Mouse (Mus musculus): Measurements from ENCODE around the gene Ddah1. TPM values are rescaled to one million over a fixed set of nuclear protein-coding genes. Genes with fewer than 3 reads are reported as not detected.

The Ddah1 gene
- polyA plus RNA-seq, 1 experiment from 2014 or later, result 23.9 TPM

GRCm38 (mm10) chr3:145743476-145744027 is 14.9 kb upstream of the Ddah1 start:
- 81% methylated on average over 9 of the region's 9 CpGs for WGBS
- ATAC-seq (ENCODE audit: insufficient read depth, low FRiP score, low read depth), result no peak
- Histone ChIP-seq H3K9me3 (no peaks in the 10 kb centered on the region), H3K4me3 (replicated peaks) (no peak overlapping the region), H3K27me3 (replicated peaks) (no peaks in the 10 kb centered on the region), H3K27ac (no peak overlapping the region), H3K9ac (no peak overlapping the region), H3K4me2 (no peak overlapping the region), H3K4me1 (no peaks in the 10 kb centered on the region), H3K36me3 (no peaks in the 10 kb centered on the region)

- no peak overlapping the region for H3K9ac ChIP-seq
- ATAC-seq (ENCODE audit: insufficient read depth, low FRiP score, low read depth), result no peak
- H3K9me3 ChIP-seq, result no peaks in the 10 kb centered on the region
- no peaks in the 10 kb centered on the region for H3K4me1 ChIP-seq
- H3K27me3 ChIP-seq (replicated peaks), result no peaks in the 10 kb centered on the region
- no peak overlapping the region for H3K4me2 ChIP-seq
- H3K27ac ChIP-seq, result no peak overlapping the region
- no peak overlapping the region for H3K4me3 ChIP-seq (replicated peaks)
- WGBS, result 50% methylated on average over 1 of the region's 1 CpGs
- no peaks in the 10 kb centered on the region for H3K36me3 ChIP-seq
Observed at GRCm38 (mm10) chr3:145748626-145749025, 9.8 kb upstream of the Ddah1 start.

- Histone ChIP-seq H3K4me3 (replicated peaks) (no peak overlapping the region), H3K9ac (no peak overlapping the region), H3K4me2 (no peak overlapping the region), H3K4me1 (peaks cover 13% of the 10 kb centered on the region), H3K36me3 (no peaks in the 10 kb centered on the region), H3K9me3 (no peaks in the 10 kb centered on the region), H3K27me3 (replicated peaks) (peaks cover 8% of the 10 kb centered on the region; the same call in 1 of the 2 replicates), H3K27ac (no peak overlapping the region)
- no peak for ATAC-seq (ENCODE audit: insufficient read depth, low FRiP score, low read depth)
- WGBS, result 78% methylated on average over 8 of the region's 8 CpGs
Observed at GRCm38 (mm10) chr3:145756457-145756856, 2.0 kb upstream of the Ddah1 start.

GRCm38 (mm10) chr3:145757177-145757576 is 1.3 kb upstream of the Ddah1 start:
- no peak overlapping the region for H3K4me3 ChIP-seq (replicated peaks)
- H3K27ac ChIP-seq, result no peak overlapping the region
- H3K36me3 ChIP-seq, result no peaks in the 10 kb centered on the region
- peaks cover 13% of the 10 kb centered on the region for H3K4me1 ChIP-seq
- no peak overlapping the region for H3K4me2 ChIP-seq
- 61% methylated on average over 8 of the region's 8 CpGs for WGBS
- H3K9ac ChIP-seq, result no peak overlapping the region
- H3K27me3 ChIP-seq (replicated peaks), result peaks cover 8% of the 10 kb centered on the region; the same call in 1 of the 2 replicates
- no peak for ATAC-seq (ENCODE audit: insufficient read depth, low FRiP score, low read depth)
- H3K9me3 ChIP-seq, result no peaks in the 10 kb centered on the region

- peak overlapping the region; percentile 67; the same call in 1 of the 2 replicates for H3K4me3 ChIP-seq (replicated peaks)
- H3K27me3 ChIP-seq (replicated peaks), result peaks cover 8% of the 10 kb centered on the region; the same call in 1 of the 2 replicates
- no peaks in the 10 kb centered on the region for H3K9me3 ChIP-seq
- WGBS, result 39% methylated on average over 4 of the region's 4 CpGs
- no peak overlapping the region for H3K27ac ChIP-seq
- peak overlapping the region; percentile 100 for H3K4me2 ChIP-seq
- H3K36me3 ChIP-seq, result no peaks in the 10 kb centered on the region
- no peak overlapping the region for H3K9ac ChIP-seq
- no peak for ATAC-seq (ENCODE audit: insufficient read depth, low FRiP score, low read depth)
- peaks cover 13% of the 10 kb centered on the region for H3K4me1 ChIP-seq
Observed at GRCm38 (mm10) chr3:145757844-145758243, 631 bp upstream of the Ddah1 start.

- WGBS, result 30% methylated on average over 14 of the region's 14 CpGs
- H3K9ac ChIP-seq, result peak overlapping the region; percentile 65; the same call in 1 of the 2 replicates
- H3K36me3 ChIP-seq, result no peaks in the 10 kb centered on the region
- peak overlapping the region; percentile 67 for H3K4me3 ChIP-seq (replicated peaks)
- no peaks in the 10 kb centered on the region for H3K9me3 ChIP-seq
- peak; percentile 28; the same call in 1 of the 2 replicates for ATAC-seq (ENCODE audit: insufficient read depth, low FRiP score, low read depth)
- peak overlapping the region; percentile 100 for H3K4me2 ChIP-seq
- peaks cover 13% of the 10 kb centered on the region for H3K4me1 ChIP-seq
- peaks cover 8% of the 10 kb centered on the region; the same call in 1 of the 2 replicates for H3K27me3 ChIP-seq (replicated peaks)
- H3K27ac ChIP-seq, result no peak overlapping the region
Observed at GRCm38 (mm10) chr3:145759379-145760209, 1.1 kb downstream of the Ddah1 start.

- Histone ChIP-seq H3K4me2 (no peak overlapping the region), H3K27ac (no peak overlapping the region), H3K36me3 (no peaks in the 10 kb centered on the region), H3K9ac (no peak overlapping the region), H3K27me3 (replicated peaks) (peaks cover 8% of the 10 kb centered on the region; the same call in 1 of the 2 replicates), H3K4me1 (peaks cover 13% of the 10 kb centered on the region), H3K4me3 (replicated peaks) (no peak overlapping the region), H3K9me3 (no peaks in the 10 kb centered on the region)
- WGBS, result 89% methylated on average over 3 of the region's 3 CpGs
- no peak for ATAC-seq (ENCODE audit: insufficient read depth, low FRiP score, low read depth)
Observed at GRCm38 (mm10) chr3:145760547-145760946, 2.1 kb downstream of the Ddah1 start.

- Histone ChIP-seq H3K27ac (no peak overlapping the region), H3K9me3 (no peaks in the 10 kb centered on the region), H3K4me1 (peaks cover 13% of the 10 kb centered on the region), H3K27me3 (replicated peaks) (peaks cover 8% of the 10 kb centered on the region; the same call in 1 of the 2 replicates), H3K36me3 (no peaks in the 10 kb centered on the region), H3K9ac (no peak overlapping the region), H3K4me3 (replicated peaks) (no peak overlapping the region), H3K4me2 (no peak overlapping the region)
- WGBS, result 68% methylated on average over 3 of the region's 3 CpGs
- ATAC-seq (ENCODE audit: insufficient read depth, low FRiP score, low read depth), result no peak
Observed at GRCm38 (mm10) chr3:145761501-145762170, 3.2 kb downstream of the Ddah1 start.

- ATAC-seq (ENCODE audit: insufficient read depth, low FRiP score, low read depth), result no peak
- H3K9me3 ChIP-seq, result no peaks in the 10 kb centered on the region
- no peak overlapping the region for H3K9ac ChIP-seq
- no peaks in the 10 kb centered on the region for H3K36me3 ChIP-seq
- H3K4me1 ChIP-seq, result peaks cover 12% of the 10 kb centered on the region
- no peak overlapping the region for H3K4me3 ChIP-seq (replicated peaks)
- H3K27me3 ChIP-seq (replicated peaks), result 0 out of 2 replicates have a peak, but pooled peaks cover 3% of the 10 kb centered on the region
- H3K27ac ChIP-seq, result no peak overlapping the region
- WGBS, result 66% methylated on average over 4 of the region's 4 CpGs
- no peak overlapping the region for H3K4me2 ChIP-seq
Observed at GRCm38 (mm10) chr3:145762957-145763641, 4.6 kb downstream of the Ddah1 start.

GRCm38 (mm10) chr3:145763642-145763972 is 5.1 kb downstream of the Ddah1 start:
- no peaks in the 10 kb centered on the region for H3K36me3 ChIP-seq
- 94% methylated on average over 3 of the region's 3 CpGs for WGBS
- H3K27me3 ChIP-seq (replicated peaks), result 0 out of 2 replicates have a peak, but pooled peaks cover 2% of the 10 kb centered on the region
- no peak for ATAC-seq (ENCODE audit: insufficient read depth, low FRiP score, low read depth)
- no peak overlapping the region for H3K4me2 ChIP-seq
- peaks cover 9% of the 10 kb centered on the region for H3K4me1 ChIP-seq
- no peak overlapping the region for H3K9ac ChIP-seq
- H3K4me3 ChIP-seq (replicated peaks), result no peak overlapping the region
- H3K9me3 ChIP-seq, result no peaks in the 10 kb centered on the region
- H3K27ac ChIP-seq, result no peak overlapping the region

- Histone ChIP-seq H3K27ac (no peak overlapping the region), H3K4me2 (no peak overlapping the region), H3K4me3 (replicated peaks) (no peak overlapping the region), H3K27me3 (replicated peaks) (0 out of 2 replicates have a peak, but pooled peaks cover under 1% of the 10 kb centered on the region), H3K9me3 (no peaks in the 10 kb centered on the region), H3K4me1 (peaks cover under 1% of the 10 kb centered on the region; the same call in 1 of the 2 replicates), H3K36me3 (no peaks in the 10 kb centered on the region), H3K9ac (no peak overlapping the region)
- 64% methylated on average over 2 of the region's 2 CpGs for WGBS
- ATAC-seq (ENCODE audit: insufficient read depth, low FRiP score, low read depth), result no peak
Observed at GRCm38 (mm10) chr3:145764416-145764815, 5.9 kb downstream of the Ddah1 start.
